Comparison of ENCODE assay signal across 9 mouse cellular contexts in genomic region chrX:145672776-145673175, GRCm38 (mm10).
DNase-seq lines count a peak whose midpoint lies in the region; ATAC-seq and TF ChIP-seq lines count a peak whose summit lies in the region.
"Had no signal": no experiment of that assay in that cellular context is flagged by ENCODE, and none has a peak within 500 bp of the region (broad histone marks: within the 10 kb centered on the region; RNA-seq: fewer than 3 reads in every experiment).

No protein-coding gene starts in this region.

- no peak for TF ChIP-seq POLR2A in cortical plate, adult 2 months (IDR thresholded peaks at IDR 0.05; ENCODE audit: extremely low read depth, insufficient read depth, low read length)

- peak; percentile 19 to 25 for DNase-seq in heart, postnatal 10 days
- DNase-seq in heart, embryonic 10.5 days (ENCODE audit: low spot score), result no peak
- DNase-seq in urinary bladder, postnatal 14 days (ENCODE audit: low spot score), result peak; percentile 3
- no peak for DNase-seq in urinary bladder, adult 2 months (ENCODE audit: low spot score)
- peak; percentile 2 to 27 for DNase-seq in layer of hippocampus, postnatal 10 days (ENCODE audit: low spot score in 2 of 2)
- DNase-seq in thymus, postnatal 14 days, result peak; percentile 13

- H3K27ac ChIP-seq in heart, embryonic 10.5 days, result no peak overlapping the region
- H3K27ac ChIP-seq in cortical plate, adult 2 months (ENCODE audit: insufficient read depth, low read length), result no peak overlapping the region
- no peak overlapping the region for H3K27ac ChIP-seq in hindbrain, embryonic 13.5 days
- H3K27ac ChIP-seq: limb, embryonic 12.5 days had no signal

- H3K9ac ChIP-seq in hindbrain, embryonic 13.5 days, result no peak overlapping the region
- H3K9ac ChIP-seq: limb, embryonic 12.5 days had no signal

- no peaks in the 10 kb centered on the region for H3K4me1 ChIP-seq in heart, embryonic 10.5 days
- H3K4me1 ChIP-seq in cortical plate, adult 2 months (ENCODE audit: control insufficient read depth, insufficient read depth, low read length), result no peaks in the 10 kb centered on the region
- H3K4me1 ChIP-seq in hindbrain, embryonic 13.5 days (replicated peaks), result no peaks in the 10 kb centered on the region
- H3K4me1 ChIP-seq: limb, embryonic 12.5 days had no signal

- H3K9me3 ChIP-seq in heart, embryonic 10.5 days, result no peaks in the 10 kb centered on the region
- H3K9me3 ChIP-seq in hindbrain, embryonic 13.5 days, result no peaks in the 10 kb centered on the region
- H3K9me3 ChIP-seq: limb, embryonic 12.5 days had no signal

- H3K27me3 ChIP-seq in heart, embryonic 10.5 days (ENCODE audit: insufficient read depth, poor library complexity, severe bottlenecking), result no peaks in the 10 kb centered on the region
- H3K27me3 ChIP-seq in hindbrain, embryonic 13.5 days, result no peaks in the 10 kb centered on the region
- H3K27me3 ChIP-seq: limb, embryonic 12.5 days had no signal

- intact Hi-C loops in heart, postnatal 10 days (cut with DNase I), result loop anchor here (5.0 to 10.0 kb wide), 2 partner anchors 130 to 258 kb away; no protein-coding TSS in a partner anchor

- ATAC-seq in hindbrain, embryonic 13.5 days (ENCODE audit: low FRiP score), result no peak

- no peak overlapping the region for H3K4me3 ChIP-seq in heart, embryonic 10.5 days
- H3K4me3 ChIP-seq in cortical plate, adult 2 months (ENCODE audit: insufficient read depth, low read length), result no peak overlapping the region
- no peak overlapping the region for H3K4me3 ChIP-seq in hindbrain, embryonic 13.5 days
- H3K4me3 ChIP-seq: limb, embryonic 12.5 days had no signal

- H3K36me3 ChIP-seq in heart, embryonic 10.5 days, result no peaks in the 10 kb centered on the region
- no peaks in the 10 kb centered on the region for H3K36me3 ChIP-seq in hindbrain, embryonic 13.5 days
- H3K36me3 ChIP-seq: limb, embryonic 12.5 days had no signal

- H3K4me2 ChIP-seq in hindbrain, embryonic 13.5 days, result no peak overlapping the region
- H3K4me2 ChIP-seq: limb, embryonic 12.5 days had no signal

- TF ChIP-seq CTCF in cortical plate, adult 2 months (IDR thresholded peaks at IDR 0.05; ENCODE audit: extremely low read depth, insufficient read depth, low read length), result peak; percentile 50

Comparison
In these comparisons a context has a peak if more than half of its experiments do, and no peak if none do; other contexts are left out.
1. DNase-seq: peak in heart, postnatal 10 days (2 of 2), urinary bladder, postnatal 14 days (single experiment), layer of hippocampus, postnatal 10 days (2 of 2) and thymus, postnatal 14 days (single experiment); none in heart, embryonic 10.5 days (single experiment) and urinary bladder, adult 2 months (single experiment).